ENCODE assay signal across 14 mouse cellular contexts in genomic region chr13:70676243-70677183, GRCm38 (mm10). TPM values are rescaled to one million over a fixed set of nuclear protein-coding genes. Genes with fewer than 3 reads are reported as not detected.
DNase-seq lines count a peak whose midpoint lies in the region; ATAC-seq lines count a peak whose summit lies in the region.
"Had no signal": no experiment of that assay in that cellular context is flagged by ENCODE, and none has a peak within 500 bp of the region (broad histone marks: within the 10 kb centered on the region; RNA-seq: fewer than 3 reads in every experiment).

No protein-coding gene starts in this region.

- no peak overlapping the region for H3K4me3 ChIP-seq in kidney, embryonic 15.5 days (replicated peaks)
- no peak overlapping the region for H3K4me3 ChIP-seq in stomach, embryonic 16.5 days (replicated peaks; ENCODE audit: low read length)

- H3K27me3 ChIP-seq in kidney, embryonic 15.5 days: no peaks in the 10 kb centered on the region
- H3K27me3 ChIP-seq in stomach, embryonic 16.5 days (ENCODE audit: control insufficient read depth, insufficient read depth, low read length): no peaks in the 10 kb centered on the region

- no peak overlapping the region for H3K4me2 ChIP-seq in kidney, embryonic 15.5 days
- no peak overlapping the region for H3K4me2 ChIP-seq in stomach, embryonic 16.5 days (ENCODE audit: low read depth, low read length)
- H3K4me2 ChIP-seq: heart, embryonic 11.5 days had no signal

- H3K9me3 ChIP-seq in kidney, embryonic 15.5 days (replicated peaks): no peaks in the 10 kb centered on the region
- no peaks in the 10 kb centered on the region for H3K9me3 ChIP-seq in stomach, embryonic 16.5 days (replicated peaks; ENCODE audit: control insufficient read depth, low read length)

- no peak for ATAC-seq in kidney, embryonic 15.5 days (replicated peaks; ENCODE audit: low FRiP score)
- ATAC-seq in stomach, embryonic 16.5 days (ENCODE audit: insufficient read depth, low FRiP score): 0 out of 2 replicates have a peak, but pooled peaks have one; percentile 31
- ATAC-seq: forebrain, embryonic 14.5 days; hindbrain, embryonic 16.5 days had no signal

- H3K27ac ChIP-seq in kidney, embryonic 15.5 days: 0 out of 2 replicates have a peak overlapping the region, but pooled peaks have one; percentile 37
- no peak overlapping the region for H3K27ac ChIP-seq in stomach, embryonic 16.5 days (ENCODE audit: low read length)

- peaks cover 10% of the 10 kb centered on the region for H3K4me1 ChIP-seq in kidney, embryonic 15.5 days
- no peaks in the 10 kb centered on the region for H3K4me1 ChIP-seq in stomach, embryonic 16.5 days (ENCODE audit: control insufficient read depth, insufficient read depth, low read length)

- peak; percentile 21 to 30 for DNase-seq in cerebellum, postnatal 14 days
- DNase-seq in cerebellum, adult 11-12 months: no peak
- no peak for DNase-seq in kidney, adult 8-10 months
- peak; percentile 20 for DNase-seq in right cerebral cortex, postnatal 25 days
- no peak for DNase-seq in right cerebral cortex, postnatal 10 days (ENCODE audit: low spot score in 2 of 2)
- DNase-seq in adipocyte (ENCODE audit: low spot score): no peak
- DNase-seq: adrenal gland, postnatal 10 days; kidney, postnatal 10 days; spleen, adult 18-20 months had no signal

- H3K9ac ChIP-seq in kidney, embryonic 15.5 days: no peak overlapping the region
- no peak overlapping the region for H3K9ac ChIP-seq in stomach, embryonic 16.5 days (ENCODE audit: low read length)

- WGBS in kidney, embryonic 15.5 days: 61% methylated on average over 20 of the region's 20 CpGs
- WGBS in stomach, embryonic 16.5 days: 50% methylated on average over 20 of the region's 20 CpGs

- no peaks in the 10 kb centered on the region for H3K36me3 ChIP-seq in kidney, embryonic 15.5 days
- no peaks in the 10 kb centered on the region for H3K36me3 ChIP-seq in stomach, embryonic 16.5 days (ENCODE audit: control insufficient read depth, insufficient read depth, low read length)

RNA-seq across cellular contexts. Expression of gene Ice1, which starts 39.1 kb away (rescaled TPM):
- 18.2 and 19.9 TPM in 2 replicates for polyA plus RNA-seq in kidney, embryonic 15.5 days (2015; fragmentation: Nextera tagmentation; extraction: Ambion mirVana)
- polyA plus RNA-seq in stomach, embryonic 16.5 days (2015; fragmentation: Nextera tagmentation; extraction: Ambion mirVana): 15.2 and 15.8 TPM in 2 replicates

Comparison
In these comparisons a context has a peak if more than half of its experiments do, and no peak if none do; other contexts are left out.
1. DNase-seq: peak in cerebellum, postnatal 14 days (2 of 2) and right cerebral cortex, postnatal 25 days (single experiment); none in cerebellum, adult 11-12 months (single experiment), kidney, adult 8-10 months (0 of 2), right cerebral cortex, postnatal 10 days (0 of 2) and adipocyte (single experiment).